19 mouse cellular contexts compared by ENCODE assay signal in genomic region chr10:110881346-110881745, GRCm38 (mm10). TPM values are rescaled to one million over a fixed set of nuclear protein-coding genes. Genes with fewer than 3 reads are reported as not detected.
A peak's percentile ranks its signal among the peaks of the same experiment; 100 is the strongest.
DNase-seq lines count a peak whose midpoint lies in the region; TF ChIP-seq lines count a peak whose summit lies in the region.
"Had no signal": no experiment of that assay in that cellular context is flagged by ENCODE, and none has a peak within 500 bp of the region (broad histone marks: within the 10 kb centered on the region; RNA-seq: fewer than 3 reads in every experiment).

No protein-coding gene starts in this region.

- in situ Hi-C loops in ES-E14 (cut with MboI; ENCODE audit: low sequenced_read_pairs in 2 of 2, unreplicated experiment in 2 of 2) = no loop called here

- DNase-seq in heart, embryonic 10.5 days (ENCODE audit: low spot score) = no peak
- no peak for DNase-seq in heart, postnatal 25 days (ENCODE audit: low spot score)
- peak; percentile 34 for DNase-seq in ES-CJ7 (ENCODE audit: low read depth, low spot score)
- DNase-seq in ES-E14 (ENCODE audit: low read depth, low spot score) = no peak
- DNase-seq in ZHBTc4 (ENCODE audit: low read depth, low spot score) = peak; percentile 61
- no peak for DNase-seq in lung, postnatal 25 days (ENCODE audit: low spot score)
- no peak for DNase-seq in yolk sac, embryonic 10.5 days (ENCODE audit: low spot score)
- DNase-seq: cerebellum, adult 11 months; cerebellum, adult 18-20 months; cerebellum, adult 8-10 months; cerebellum, adult 9-11 months; cerebellum, postnatal 14 days; cerebellum, postnatal 36 days; embryo, embryonic 11 days had no signal

- peaks cover 40% of the 10 kb centered on the region for H3K4me1 ChIP-seq in heart, embryonic 10.5 days
- H3K4me1 ChIP-seq in ES-E14 (ENCODE audit: control insufficient read depth in 2 of 2, insufficient read depth in 2 of 2, low read length in 2 of 2, poor library complexity in 1 of 2) = peaks cover 16 to 17% of the 10 kb centered on the region in 2 experiments

- no peaks in the 10 kb centered on the region for H3K27me3 ChIP-seq in heart, embryonic 10.5 days (ENCODE audit: insufficient read depth, poor library complexity, severe bottlenecking)
- H3K27me3 ChIP-seq: embryonic facial prominence, embryonic 13.5 days; embryonic facial prominence, embryonic 15.5 days had no signal

- no peaks in the 10 kb centered on the region for H3K36me3 ChIP-seq in heart, embryonic 10.5 days
- H3K36me3 ChIP-seq in ES-E14 (ENCODE audit: control insufficient read depth, insufficient read depth, low read length, poor library complexity, severe bottlenecking) = no peaks in the 10 kb centered on the region
- H3K36me3 ChIP-seq: embryonic facial prominence, embryonic 13.5 days; embryonic facial prominence, embryonic 15.5 days; forebrain, embryonic 10.5 days; forebrain, embryonic 12.5 days had no signal

- no peaks in the 10 kb centered on the region for H3K9me3 ChIP-seq in heart, embryonic 10.5 days
- no peaks in the 10 kb centered on the region for H3K9me3 ChIP-seq in ES-E14 (ENCODE audit: control insufficient read depth, insufficient read depth, low read depth, low read length)
- H3K9me3 ChIP-seq: embryonic facial prominence, embryonic 13.5 days; embryonic facial prominence, embryonic 15.5 days; forebrain, embryonic 10.5 days; forebrain, embryonic 12.5 days had no signal

- H3K4me3 ChIP-seq in heart, embryonic 10.5 days = no peak overlapping the region
- no peak overlapping the region for H3K4me3 ChIP-seq in ES-E14 (ENCODE audit: insufficient read depth in 1 of 2, low read depth in 1 of 2, low read length in 2 of 2, poor library complexity in 1 of 2, severe bottlenecking in 1 of 2)
- H3K4me3 ChIP-seq: embryonic facial prominence, embryonic 13.5 days; embryonic facial prominence, embryonic 15.5 days; erythroblast, embryonic 14.5 days; forebrain, embryonic 10.5 days; forebrain, embryonic 12.5 days had no signal

- peak overlapping the region; percentile 53 for H3K27ac ChIP-seq in heart, embryonic 10.5 days
- H3K27ac ChIP-seq in ES-E14 (ENCODE audit: insufficient read depth, low read depth, low read length, poor library complexity, severe bottlenecking) = 0 out of 2 replicates have a peak overlapping the region, but pooled peaks have one; percentile 15
- H3K27ac ChIP-seq: embryonic facial prominence, embryonic 13.5 days; embryonic facial prominence, embryonic 15.5 days; forebrain, embryonic 10.5 days; forebrain, embryonic 12.5 days had no signal

- WGBS in heart, embryonic 10.5 days = 42% methylated on average over 7 of the region's 7 CpGs

- H3K9ac ChIP-seq in ES-E14 (ENCODE audit: insufficient read depth, low read depth, low read length, poor library complexity, severe bottlenecking) = no peak overlapping the region
- H3K9ac ChIP-seq: embryonic facial prominence, embryonic 13.5 days; embryonic facial prominence, embryonic 15.5 days; forebrain, embryonic 12.5 days had no signal

- intact Hi-C loops in heart, postnatal 25 days (cut with DNase I) = no loop called here

TF ChIP-seq in ES-E14, 5 proteins besides CTCF, POLR2A, EP300 and RAD21:
- TF ChIP-seq CHD2 (IDR thresholded peaks at IDR 0.05; ENCODE audit: low read depth, low read length) (no peak), MAFK (IDR thresholded peaks at IDR 0.05; ENCODE audit: insufficient read depth, low read depth, low read length) (no peak), ZNF384 (IDR thresholded peaks at IDR 0.05; ENCODE audit: low read depth, low read length) (no peak), ZC3H11A (IDR thresholded peaks at IDR 0.05; ENCODE audit: borderline replicate concordance, low read depth, low read length) (no peak)

RNA-seq across cellular contexts. Expression of gene Csrp2, which starts 38.2 kb away (rescaled TPM):
- polyA plus RNA-seq in heart, embryonic 10.5 days (2016; fragmentation: Nextera tagmentation; extraction: Ambion mirVana) = 400 and 430 TPM in 2 replicates
- total RNA-seq in heart, postnatal 25 days (2021) = 10 to 100 TPM; 54.6 to 60.7 TPM
- 252 and 292 TPM in 2 replicates for total RNA-seq in ES-E14 (2012; rRNA removed)

Comparison
In these comparisons a context has a peak if more than half of its experiments do, and no peak if none do; other contexts are left out.
1. DNase-seq: peak in ES-CJ7 (single experiment) and ZHBTc4 (single experiment); none in heart, embryonic 10.5 days (single experiment), heart, postnatal 25 days (single experiment), ES-E14 (single experiment), lung, postnatal 25 days (single experiment) and yolk sac, embryonic 10.5 days (single experiment).